Mouse (Mus musculus): Measurements from ENCODE around the gene Vmn1r76.

GRCm38 (mm10) chr7:11947991-11948390, 10.0 kb upstream of the Vmn1r76 start:
- TF ChIP-seq POLR2A (IDR thresholded peaks at IDR 0.05; ENCODE audit: borderline replicate concordance, extremely low read depth, insufficient read depth, insufficient read length, poor library complexity, severe bottlenecking) (no peak), CTCF (IDR thresholded peaks at IDR 0.05; ENCODE audit: borderline replicate concordance, extremely low read depth, insufficient read depth, insufficient read length) (no peak)

All from brain, embryonic 14.5 days (tissue).